Mouse (Mus musculus) kidney, postnatal 14 days (tissue): Measurements from ENCODE around the gene Gm14327.
"Not testable (repeated sequence)": the region's sequence is repeated elsewhere in the genome, so short reads cannot be mapped to it uniquely, and the experiment has no call there.

Experiments
- DNase-seq: peaks from one replicate; pipeline ENCODE4 v3.0.0; 2022; ENCODE audit warnings: mixed read lengths

Gm14327 gene

DNA sequence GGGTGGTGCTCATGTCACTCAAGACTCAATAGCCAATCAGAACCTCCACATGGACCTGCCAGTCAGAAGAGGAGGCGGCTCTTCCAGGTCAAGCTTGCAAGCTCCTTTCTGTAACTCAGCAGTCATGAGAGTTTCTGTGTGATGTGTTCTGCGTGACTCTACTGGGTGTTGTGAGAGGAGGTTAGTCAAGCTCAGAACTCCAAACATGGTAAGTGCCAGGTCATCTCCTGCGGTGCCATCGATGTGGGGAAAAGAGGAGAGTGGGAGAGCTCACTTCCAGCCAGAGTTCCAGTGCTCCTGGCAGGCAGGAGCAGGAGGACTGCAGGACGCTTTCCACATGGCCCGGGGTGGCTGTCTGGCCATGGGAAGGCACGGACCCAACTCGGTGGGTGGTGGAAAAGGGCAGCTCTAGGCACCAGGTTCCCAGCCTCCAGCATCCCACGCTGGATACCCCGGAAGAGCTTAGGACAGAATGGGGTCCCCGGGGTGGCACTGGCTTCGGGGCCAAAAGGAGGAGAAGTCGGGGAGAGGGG, at the start of gene Gm14327:
Gene Gm14327, plus strand, starts transcription at position 51 of the 533 bp plus-strand sequence.
- not testable (repeated sequence) for DNase-seq

- not testable (repeated sequence) for DNase-seq
These were observed 34.6 kb upstream of the Gm14327 start for GRCm38 (mm10) chr2:177862254-177862653.

GRCm38 (mm10) chr2:177887743-177888142, 9.2 kb upstream of the Gm14327 start:
- DNase-seq, result not testable (repeated sequence)

GRCm38 (mm10) chr2:177898171-177898570, 1.3 kb downstream of the Gm14327 start:
- not testable (repeated sequence) for DNase-seq

DNA sequence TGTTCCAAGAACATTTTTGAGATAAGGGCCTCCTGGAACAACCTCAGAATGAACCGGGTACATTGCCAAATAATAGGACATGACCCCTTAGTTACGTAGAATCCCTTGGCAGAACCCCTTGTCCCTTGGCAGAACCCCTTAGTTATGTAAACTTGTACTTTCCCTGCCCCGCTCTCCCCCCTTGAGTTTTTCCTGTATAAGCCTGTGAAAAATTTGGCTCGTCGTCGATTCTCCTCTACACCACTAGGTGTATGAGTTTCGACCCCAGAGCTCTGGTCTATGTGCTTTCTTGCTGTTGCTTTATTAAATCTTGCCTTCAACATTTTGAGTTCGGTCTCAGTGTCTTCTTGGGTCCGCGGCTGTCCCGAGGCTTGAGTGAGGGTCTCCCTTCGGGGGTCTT, 6.4 kb downstream of the Gm14327 start:
- DNase-seq, result not testable (repeated sequence)

- DNase-seq, result not testable (repeated sequence)
These were observed 28.7 kb downstream of the Gm14327 start, which contains the start of gene Zfp972 for GRCm38 (mm10) chr2:177925563-177926103. TSS of gene Zfp972 (minus strand) at chr2:177925613.
